Mouse (Mus musculus): ENCODE data around the gene Cep170. TPM values are rescaled to one million over a fixed set of nuclear protein-coding genes. Genes with fewer than 3 reads are reported as not detected.

The Cep170 gene
- polyA plus RNA-seq, 1 experiment from 2014 or later, result 95.2 TPM

DNA sequence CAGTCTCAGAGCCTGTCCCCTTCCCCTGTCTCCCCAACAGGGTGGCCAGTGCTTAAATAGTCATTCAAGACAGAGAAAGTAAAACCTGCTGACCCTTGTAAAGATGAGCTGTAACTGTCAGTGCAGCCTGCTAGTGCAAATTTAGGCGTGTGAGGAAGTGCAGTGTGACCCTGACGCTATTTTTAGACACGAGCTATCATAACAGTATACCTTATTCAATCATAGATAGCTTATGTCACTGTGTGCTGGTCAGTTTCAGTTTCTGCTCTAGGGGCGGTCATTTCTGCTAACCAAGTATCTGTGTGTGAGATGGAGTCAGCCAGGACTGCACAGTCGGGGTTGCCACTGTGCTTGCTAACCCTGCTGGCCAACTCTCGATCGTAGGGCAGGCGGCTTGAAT, 10.0 kb upstream of the Cep170 start:
- Histone ChIP-seq H3K4me3 (no peak overlapping the region), H3K4me1 (peaks cover 4% of the 10 kb centered on the region; the same call in 1 of the 2 replicates), H3K36me3 (0 out of 2 replicates have a peak, but pooled peaks cover 3% of the 10 kb centered on the region), H3K4me2 (replicated peaks) (no peak overlapping the region), H3K9me3 (no peaks in the 10 kb centered on the region), H3K9ac (replicated peaks) (no peak overlapping the region), H3K27ac (replicated peaks) (no peak overlapping the region), H3K27me3 (no peaks in the 10 kb centered on the region)
- no peak for ATAC-seq (ENCODE audit: low FRiP score, low read depth)
- WGBS, result 91% methylated on average over 8 of the region's 8 CpGs

- WGBS, result 89% methylated on average over 4 of the region's 4 CpGs
- no peak for ATAC-seq (ENCODE audit: low FRiP score, low read depth)
Observed at GRCm38 (mm10) chr1:176822949-176823348, 9.1 kb upstream of the Cep170 start.

GRCm38 (mm10) chr1:176821929-176822328, 8.1 kb upstream of the Cep170 start:
- H3K4me2 ChIP-seq (replicated peaks), result no peak overlapping the region
- no peak for ATAC-seq (ENCODE audit: low FRiP score, low read depth)
- no peak overlapping the region for H3K9ac ChIP-seq (replicated peaks)
- H3K9me3 ChIP-seq, result no peaks in the 10 kb centered on the region
- WGBS, result 42% methylated on average over 1 of the region's 1 CpGs
- H3K27ac ChIP-seq (replicated peaks), result no peak overlapping the region
- H3K27me3 ChIP-seq, result no peaks in the 10 kb centered on the region
- H3K4me1 ChIP-seq, result peaks cover 4% of the 10 kb centered on the region; the same call in 1 of the 2 replicates
- H3K36me3 ChIP-seq, result 0 out of 2 replicates have a peak, but pooled peaks cover 3% of the 10 kb centered on the region
- no peak overlapping the region for H3K4me3 ChIP-seq

More at GRCm38 (mm10) chr1:176822949-176823348, 9.1 kb upstream of the Cep170 start:
- H3K27ac ChIP-seq (replicated peaks), result no peak overlapping the region
- no peak overlapping the region for H3K9ac ChIP-seq (replicated peaks)
- H3K36me3 ChIP-seq, result 0 out of 2 replicates have a peak, but pooled peaks cover 3% of the 10 kb centered on the region
- H3K4me1 ChIP-seq, result peaks cover 4% of the 10 kb centered on the region; the same call in 1 of the 2 replicates
- no peaks in the 10 kb centered on the region for H3K27me3 ChIP-seq
- no peak overlapping the region for H3K4me2 ChIP-seq (replicated peaks)
- no peaks in the 10 kb centered on the region for H3K9me3 ChIP-seq
- no peak overlapping the region for H3K4me3 ChIP-seq

DNA sequence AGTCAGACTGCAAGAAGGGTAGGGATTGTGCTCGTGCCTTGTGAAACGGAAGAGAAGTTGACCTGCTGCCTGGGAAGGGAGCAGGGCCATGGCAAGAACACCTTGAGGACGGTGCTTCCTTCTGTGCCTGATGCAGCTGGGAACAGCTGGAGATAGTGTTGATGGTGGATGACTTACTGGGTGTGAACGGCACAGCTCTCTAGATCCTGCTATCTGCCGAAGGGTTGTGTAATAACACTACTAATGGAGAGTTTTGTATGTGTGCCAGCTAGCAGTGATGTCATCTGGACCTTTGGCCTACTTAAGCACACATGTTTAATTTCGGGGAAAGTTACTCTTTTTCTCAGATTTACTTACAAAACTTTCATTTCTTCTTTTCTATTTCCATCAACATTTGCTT, 4.9 kb upstream of the Cep170 start:
- ATAC-seq (ENCODE audit: low FRiP score, low read depth), result no peak
- no peaks in the 10 kb centered on the region for H3K9me3 ChIP-seq
- WGBS, result 77% methylated on average over 6 of the region's 6 CpGs
- H3K27me3 ChIP-seq, result no peaks in the 10 kb centered on the region
- H3K4me3 ChIP-seq, result no peak overlapping the region
- H3K9ac ChIP-seq (replicated peaks), result no peak overlapping the region
- peaks cover 4% of the 10 kb centered on the region; the same call in 1 of the 2 replicates for H3K4me1 ChIP-seq
- no peak overlapping the region for H3K27ac ChIP-seq (replicated peaks)
- no peaks in the 10 kb centered on the region for H3K36me3 ChIP-seq
- H3K4me2 ChIP-seq (replicated peaks), result no peak overlapping the region

GRCm38 (mm10) chr1:176818147-176818546, 4.3 kb upstream of the Cep170 start:
- H3K4me2 ChIP-seq (replicated peaks), result no peak overlapping the region
- no peak overlapping the region for H3K9ac ChIP-seq (replicated peaks)
- H3K4me3 ChIP-seq, result no peak overlapping the region
- WGBS, result 84% methylated on average over 2 of the region's 2 CpGs
- no peak for ATAC-seq (ENCODE audit: low FRiP score, low read depth)
- H3K36me3 ChIP-seq, result no peaks in the 10 kb centered on the region
- no peak overlapping the region for H3K27ac ChIP-seq (replicated peaks)
- H3K9me3 ChIP-seq, result no peaks in the 10 kb centered on the region
- peaks cover 4% of the 10 kb centered on the region; the same call in 1 of the 2 replicates for H3K4me1 ChIP-seq
- no peaks in the 10 kb centered on the region for H3K27me3 ChIP-seq

DNA sequence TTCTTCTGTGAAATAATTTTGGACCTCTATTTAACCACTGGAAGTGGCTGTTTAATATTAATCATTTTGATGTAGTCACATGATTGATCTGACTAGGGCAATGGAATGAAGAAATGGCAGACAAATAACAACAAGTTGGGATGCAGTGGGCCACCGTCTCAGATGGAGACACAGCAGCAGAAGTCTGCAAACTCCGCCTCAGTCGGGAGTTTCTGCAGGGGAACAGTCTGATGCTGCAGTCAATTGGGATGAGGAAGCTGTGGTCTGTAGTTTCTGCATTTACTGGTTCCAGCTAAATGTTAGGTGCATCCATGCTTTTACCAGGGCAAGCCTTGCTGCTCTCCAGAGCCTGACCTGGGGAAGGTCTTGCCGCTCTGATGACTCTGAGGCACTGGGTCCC, 2.9 kb upstream of the Cep170 start:
- Histone ChIP-seq H3K4me1 (peaks cover 5% of the 10 kb centered on the region; the same call in 1 of the 2 replicates), H3K9me3 (no peaks in the 10 kb centered on the region), H3K4me2 (replicated peaks) (no peak overlapping the region), H3K27me3 (no peaks in the 10 kb centered on the region), H3K4me3 (no peak overlapping the region), H3K27ac (replicated peaks) (no peak overlapping the region), H3K9ac (replicated peaks) (no peak overlapping the region), H3K36me3 (no peaks in the 10 kb centered on the region)
- 86% methylated on average over 4 of the region's 4 CpGs for WGBS
- ATAC-seq (ENCODE audit: low FRiP score, low read depth), result no peak

DNA sequence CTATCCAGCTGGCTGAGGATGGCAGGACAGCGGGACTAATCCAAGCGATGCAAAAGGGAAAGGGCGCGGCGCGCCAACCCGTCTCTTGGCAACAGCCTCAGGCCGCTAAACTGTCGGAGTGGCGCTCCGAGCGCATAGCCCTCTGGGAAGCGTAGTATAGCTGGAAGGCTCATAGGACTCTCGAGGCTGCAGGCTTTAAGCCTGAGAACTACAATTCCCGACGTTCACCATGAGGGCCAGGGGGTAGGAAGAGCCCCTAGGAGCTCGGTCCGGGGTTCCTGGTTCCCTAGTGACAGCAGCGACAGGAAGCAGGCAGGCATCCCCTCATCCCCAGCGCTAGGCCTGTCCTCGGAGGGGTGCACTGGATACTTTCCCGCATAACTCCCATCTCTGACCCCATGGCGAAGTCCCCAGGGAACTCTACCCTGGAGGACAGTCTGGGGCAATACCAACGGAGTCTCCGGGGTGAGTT, 760 bp upstream of the Cep170 start, which contains the start of gene Sdccag8:
Sdccag8 (plus strand) TSS at position 70 of the 472 bp plus-strand sequence.
- WGBS, result under 1% methylated on average over 25 of the region's 25 CpGs
- peak; percentile 92 for ATAC-seq (ENCODE audit: low FRiP score, low read depth)
- peaks cover 10% of the 10 kb centered on the region for H3K4me1 ChIP-seq

DNA sequence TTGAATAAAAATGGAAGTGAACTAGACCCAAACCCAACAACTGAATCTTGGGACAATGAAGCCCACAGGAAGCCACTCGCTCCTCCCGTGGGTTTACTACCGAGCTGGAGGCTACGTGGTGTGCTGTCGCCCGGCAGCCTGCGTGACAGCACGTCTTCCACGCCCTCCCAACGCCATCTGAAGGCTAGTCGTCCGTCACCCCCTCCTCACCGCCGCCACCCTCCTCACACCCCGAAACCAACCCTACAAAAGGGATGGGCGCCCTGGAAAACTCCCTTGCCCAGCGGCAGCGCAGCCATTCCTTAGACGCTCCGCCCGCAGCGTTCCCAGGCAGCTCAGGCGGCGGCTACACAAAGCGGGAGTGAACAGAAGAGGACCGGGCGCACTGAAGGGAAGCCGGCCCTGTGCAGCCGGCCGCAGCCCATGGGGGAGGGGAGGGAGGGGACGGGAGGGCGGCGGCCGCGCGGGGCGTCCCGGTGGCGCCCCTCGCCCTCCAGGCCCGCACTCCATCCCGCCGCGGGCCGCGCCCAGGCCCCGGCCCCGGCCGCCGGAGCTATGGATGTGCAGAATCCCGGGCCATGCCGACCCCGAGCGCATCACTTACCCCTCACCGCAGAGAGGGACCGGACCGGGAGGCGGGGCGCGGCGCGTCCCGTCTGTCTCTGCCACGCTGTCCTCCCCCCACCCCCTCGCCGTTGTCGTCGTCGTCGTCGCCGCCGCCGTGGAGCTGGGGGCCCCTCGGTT, 403 bp downstream of the Cep170 start:
- WGBS, result under 1% methylated on average over 26 of the region's 75 CpGs
- peak overlapping the region; percentile 64 for H3K4me2 ChIP-seq (replicated peaks)
- peak overlapping the region; percentile 89 for H3K4me3 ChIP-seq
- H3K36me3 ChIP-seq, result no peaks in the 10 kb centered on the region
- peak; percentile 72 for ATAC-seq (ENCODE audit: low FRiP score, low read depth)
- H3K9me3 ChIP-seq, result no peaks in the 10 kb centered on the region
- H3K27me3 ChIP-seq, result no peaks in the 10 kb centered on the region
- peak overlapping the region; percentile 95 for H3K9ac ChIP-seq (replicated peaks)
- peaks cover 19% of the 10 kb centered on the region for H3K4me1 ChIP-seq
- H3K27ac ChIP-seq (replicated peaks), result peak overlapping the region; percentile 100

More for the DNA sequence above, 760 bp upstream of the Cep170 start, which contains the start of gene Sdccag8:
- Histone ChIP-seq H3K9me3 (no peaks in the 10 kb centered on the region), H3K36me3 (no peaks in the 10 kb centered on the region), H3K4me3 (peak within 1 kb of the TSS; percentile 89), H3K27ac (replicated peaks) (peak within 1 kb of the TSS; percentile 100), H3K27me3 (no peaks in the 10 kb centered on the region), H3K9ac (replicated peaks) (peak within 1 kb of the TSS; percentile 95), H3K4me2 (replicated peaks) (peak within 1 kb of the TSS; percentile 64)

DNA sequence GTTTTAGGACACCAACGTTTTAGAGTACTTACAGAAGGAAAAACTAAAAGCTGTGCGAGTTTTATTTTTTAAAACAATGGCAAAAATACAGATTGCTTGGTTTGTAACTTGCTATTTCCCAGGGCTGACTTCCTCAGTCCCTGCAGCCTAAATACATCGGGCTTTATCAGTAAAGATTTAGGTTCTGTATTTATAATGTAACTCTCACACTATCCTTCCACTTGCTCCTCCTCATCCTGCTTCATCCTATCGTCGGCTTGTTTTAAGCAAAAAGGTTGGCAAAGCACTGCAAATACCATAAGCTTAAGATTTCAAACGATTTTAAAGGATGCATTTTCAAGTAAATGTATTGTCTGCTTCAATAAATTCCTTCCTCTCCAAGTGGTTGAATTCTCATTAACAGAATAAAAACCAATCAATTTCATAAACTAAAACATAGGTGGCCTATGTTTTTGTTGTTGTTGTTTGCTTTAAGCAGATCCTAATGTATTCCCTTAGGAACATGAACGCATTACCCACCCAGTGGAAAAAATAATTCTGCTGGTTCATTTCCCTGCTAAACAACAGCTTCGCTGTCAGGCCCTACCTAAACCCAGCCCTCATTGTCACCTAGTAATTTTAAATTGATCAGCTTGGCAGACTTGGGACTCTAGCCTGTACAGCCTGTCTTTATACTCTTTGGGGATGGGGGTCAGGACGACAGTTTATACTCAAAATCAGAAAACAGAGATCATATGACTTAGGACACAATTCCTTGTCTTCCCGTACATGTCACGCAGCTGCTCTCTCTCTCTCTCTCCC, 1.2 kb downstream of the Cep170 start:
- H3K4me1 ChIP-seq, result peaks cover 19% of the 10 kb centered on the region
- H3K4me3 ChIP-seq, result peak overlapping the region; percentile 89
- peak overlapping the region; percentile 100 for H3K27ac ChIP-seq (replicated peaks)
- no peaks in the 10 kb centered on the region for H3K9me3 ChIP-seq
- 22% methylated on average over 11 of the region's 11 CpGs for WGBS
- peak overlapping the region; percentile 95 for H3K9ac ChIP-seq (replicated peaks)
- H3K4me2 ChIP-seq (replicated peaks), result peak overlapping the region; percentile 64
- no peaks in the 10 kb centered on the region for H3K27me3 ChIP-seq
- no peak for ATAC-seq (ENCODE audit: low FRiP score, low read depth)
- no peaks in the 10 kb centered on the region for H3K36me3 ChIP-seq

DNA sequence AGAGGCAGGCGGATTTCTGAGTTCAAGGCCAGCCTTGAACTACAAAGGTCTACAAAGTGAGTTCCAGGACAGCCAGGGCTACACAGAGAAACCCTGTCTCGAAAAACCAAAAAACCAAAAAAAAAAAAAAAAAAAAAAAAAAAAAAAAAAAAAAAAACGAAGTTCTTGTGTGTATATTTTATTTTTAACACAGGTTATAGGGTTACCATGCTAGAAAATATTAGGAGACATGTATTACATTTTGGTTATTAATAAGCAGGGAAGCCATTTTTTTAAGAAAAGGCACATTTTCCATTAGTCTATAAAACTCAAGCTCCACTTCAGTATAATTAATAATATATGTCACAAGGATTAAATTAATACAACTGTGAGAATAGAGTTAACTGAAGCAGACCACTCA, 2.0 kb downstream of the Cep170 start:
- H3K9ac ChIP-seq (replicated peaks), result peak overlapping the region; percentile 95; the same call in 1 of the 2 replicates
- H3K4me1 ChIP-seq, result peaks cover 20% of the 10 kb centered on the region
- no peak overlapping the region for H3K27ac ChIP-seq (replicated peaks)
- no peaks in the 10 kb centered on the region for H3K36me3 ChIP-seq
- ATAC-seq (ENCODE audit: low FRiP score, low read depth), result no peak
- peak overlapping the region; percentile 89 for H3K4me3 ChIP-seq
- H3K27me3 ChIP-seq, result no peaks in the 10 kb centered on the region
- WGBS, result 92% methylated on average over 3 of the region's 3 CpGs
- no peaks in the 10 kb centered on the region for H3K9me3 ChIP-seq
- peak overlapping the region; percentile 64 for H3K4me2 ChIP-seq (replicated peaks)

DNA sequence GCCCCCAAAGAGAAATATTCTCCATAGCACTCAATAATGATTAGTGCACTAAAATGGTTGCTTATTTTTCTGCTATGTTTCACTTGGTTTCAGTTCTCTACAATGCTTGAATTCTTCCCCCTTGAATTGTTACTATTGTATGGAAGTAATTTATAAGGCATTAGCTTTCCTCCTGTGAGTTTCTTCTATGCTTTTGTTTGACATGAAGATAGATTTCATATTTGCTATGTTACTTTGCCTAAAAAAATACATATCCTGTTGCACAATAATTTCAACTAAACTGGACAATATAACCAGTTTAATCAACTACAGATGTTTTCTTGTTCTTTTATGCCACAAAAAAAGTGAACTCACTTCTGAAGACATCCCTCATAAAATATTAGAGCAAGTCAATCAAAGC, 3.7 kb downstream of the Cep170 start:
- Histone ChIP-seq H3K9me3 (no peaks in the 10 kb centered on the region), H3K4me1 (peaks cover 25% of the 10 kb centered on the region), H3K4me3 (no peak overlapping the region), H3K27ac (replicated peaks) (no peak overlapping the region), H3K9ac (replicated peaks) (no peak overlapping the region), H3K36me3 (no peaks in the 10 kb centered on the region), H3K27me3 (no peaks in the 10 kb centered on the region), H3K4me2 (replicated peaks) (no peak overlapping the region)
- ATAC-seq (ENCODE audit: low FRiP score, low read depth), result no peak
